Comparison of ENCODE assay signal across 7 mouse cellular contexts in genomic region chr10:79612192-79613135, GRCm38 (mm10). TPM values are rescaled to one million over a fixed set of nuclear protein-coding genes. Genes with fewer than 3 reads are reported as not detected.
A peak's percentile ranks its signal among the peaks of the same experiment; 100 is the strongest.
DNase-seq lines count a peak whose midpoint lies in the region; ATAC-seq and TF ChIP-seq lines count a peak whose summit lies in the region.

No protein-coding gene starts in this region.

- peak overlapping the region; percentile 93 for H3K4me2 ChIP-seq in lung, embryonic 15.5 days
- peak overlapping the region; percentile 27; the same call in 1 of the 2 replicates for H3K4me2 ChIP-seq in embryonic facial prominence, embryonic 15.5 days (replicated peaks)
- peak overlapping the region; percentile 92 for H3K4me2 ChIP-seq in hindbrain, postnatal 0 days (ENCODE audit: low read depth, low read length)
- peak overlapping the region; percentile 100 for H3K4me2 ChIP-seq in neural tube, embryonic 12.5 days (replicated peaks)

- no peak for TF ChIP-seq CTCF in lung, adult 2 months (IDR thresholded peaks at IDR 0.05; ENCODE audit: insufficient read depth, low read length)
- TF ChIP-seq CTCF in hindbrain, postnatal 0 days (IDR thresholded peaks at IDR 0.05; ENCODE audit: low read depth): peak; percentile 75

- peaks cover 23% of the 10 kb centered on the region for H3K4me1 ChIP-seq in lung, embryonic 15.5 days
- peaks cover 5% of the 10 kb centered on the region; the same call in 1 of the 2 replicates for H3K4me1 ChIP-seq in lung, adult 2 months (ENCODE audit: control insufficient read depth, insufficient read depth, low read length)
- H3K4me1 ChIP-seq in embryonic facial prominence, embryonic 15.5 days: peaks cover 22% of the 10 kb centered on the region
- peaks cover 17% of the 10 kb centered on the region for H3K4me1 ChIP-seq in hindbrain, postnatal 0 days (ENCODE audit: insufficient read depth, low read length)
- peaks cover 24% of the 10 kb centered on the region for H3K4me1 ChIP-seq in neural tube, embryonic 12.5 days

- no peak overlapping the region for H3K9ac ChIP-seq in lung, embryonic 15.5 days
- H3K9ac ChIP-seq in embryonic facial prominence, embryonic 15.5 days: no peak overlapping the region
- peak overlapping the region; percentile 53 for H3K9ac ChIP-seq in hindbrain, postnatal 0 days (replicated peaks; ENCODE audit: low read length)
- peak overlapping the region; percentile 9; the same call in 1 of the 2 replicates for H3K9ac ChIP-seq in neural tube, embryonic 12.5 days

- no peaks in the 10 kb centered on the region for H3K9me3 ChIP-seq in lung, embryonic 15.5 days
- H3K9me3 ChIP-seq in embryonic facial prominence, embryonic 15.5 days (replicated peaks): no peaks in the 10 kb centered on the region
- no peaks in the 10 kb centered on the region for H3K9me3 ChIP-seq in hindbrain, postnatal 0 days (ENCODE audit: low read length)
- H3K9me3 ChIP-seq in neural tube, embryonic 12.5 days: no peaks in the 10 kb centered on the region

- 8% methylated on average over 48 of the region's 51 CpGs for WGBS in lung, embryonic 15.5 days
- 13% methylated on average over 51 of the region's 51 CpGs for WGBS in lung, adult 2 months
- WGBS in embryonic facial prominence, embryonic 15.5 days: 14% methylated on average over 51 of the region's 51 CpGs
- WGBS in hindbrain, postnatal 0 days: 10% methylated on average over 51 of the region's 51 CpGs
- WGBS in neural tube, embryonic 12.5 days: 11% methylated on average over 51 of the region's 51 CpGs

- H3K36me3 ChIP-seq in lung, embryonic 15.5 days: no peaks in the 10 kb centered on the region
- H3K36me3 ChIP-seq in embryonic facial prominence, embryonic 15.5 days: no peaks in the 10 kb centered on the region
- no peaks in the 10 kb centered on the region for H3K36me3 ChIP-seq in hindbrain, postnatal 0 days (ENCODE audit: insufficient read depth, low read length)
- no peaks in the 10 kb centered on the region for H3K36me3 ChIP-seq in neural tube, embryonic 12.5 days

- peaks cover 36% of the 10 kb centered on the region for H3K27me3 ChIP-seq in lung, embryonic 15.5 days
- H3K27me3 ChIP-seq in embryonic facial prominence, embryonic 15.5 days: peaks cover 28% of the 10 kb centered on the region
- H3K27me3 ChIP-seq in hindbrain, postnatal 0 days (ENCODE audit: insufficient read depth, low read length): 0 out of 2 replicates have a peak, but pooled peaks cover 10% of the 10 kb centered on the region
- H3K27me3 ChIP-seq in neural tube, embryonic 12.5 days (replicated peaks): peaks cover 29% of the 10 kb centered on the region

- DNase-seq in lung, adult 2 months: no peak
- peak; percentile 74 for DNase-seq in hindbrain, postnatal 0 days (ENCODE audit: low spot score)
- DNase-seq in spleen, postnatal 14 days (ENCODE audit: low spot score in 2 of 2): no peak
- DNase-seq in adrenal gland, adult (ENCODE audit: inconsistent age in 2 of 2, low spot score in 1 of 2): no peak

- H3K27ac ChIP-seq in lung, embryonic 15.5 days: no peak overlapping the region
- no peak overlapping the region for H3K27ac ChIP-seq in embryonic facial prominence, embryonic 15.5 days (replicated peaks)
- no peak overlapping the region for H3K27ac ChIP-seq in hindbrain, postnatal 0 days
- no peak overlapping the region for H3K27ac ChIP-seq in neural tube, embryonic 12.5 days

- no peak for ATAC-seq in lung, embryonic 15.5 days (ENCODE audit: borderline replicate concordance, extremely low read depth, low FRiP score, low TSS enrichment)
- no peak for ATAC-seq in embryonic facial prominence, embryonic 15.5 days (ENCODE audit: insufficient number of reproducible peaks, low FRiP score, low TSS enrichment, low read depth)
- ATAC-seq in hindbrain, postnatal 0 days: peak; percentile 52
- peak; percentile 38 for ATAC-seq in neural tube, embryonic 12.5 days (ENCODE audit: low FRiP score, low read depth)

- no peak for TF ChIP-seq POLR2A in lung, adult 2 months (IDR thresholded peaks at IDR 0.05; ENCODE audit: borderline replicate concordance, extremely low read depth, low read depth, low read length)

- H3K4me3 ChIP-seq in lung, embryonic 15.5 days: 0 out of 2 replicates have a peak overlapping the region, but pooled peaks have one; percentile 4
- H3K4me3 ChIP-seq in lung, adult 2 months (replicated peaks; ENCODE audit: extremely low read depth, low read depth, low read length): no peak overlapping the region
- 0 out of 2 replicates have a peak overlapping the region, but pooled peaks have one; percentile 59 for H3K4me3 ChIP-seq in embryonic facial prominence, embryonic 15.5 days (replicated peaks)
- peak overlapping the region; percentile 53 for H3K4me3 ChIP-seq in hindbrain, postnatal 0 days (ENCODE audit: low read length)
- peak overlapping the region; percentile 5; the same call in 1 of the 2 replicates for H3K4me3 ChIP-seq in neural tube, embryonic 12.5 days

RNA-seq across cellular contexts. Expression of gene C2cd4c, which starts 1.4 kb away (rescaled TPM):
- polyA plus RNA-seq in lung, embryonic 15.5 days (2015; fragmentation: Nextera tagmentation; extraction: Ambion mirVana): not detected in 2 replicates
- not detected in 2 replicates for polyA plus RNA-seq in lung, adult 2 months (2012; rRNA removed)
- polyA plus RNA-seq in embryonic facial prominence, embryonic 15.5 days (2015; fragmentation: Nextera tagmentation; extraction: Ambion mirVana): not detected in 2 replicates
- total RNA-seq in hindbrain, postnatal 0 days (2014; rRNA removed): 31.9 and 37.6 TPM in 2 replicates
- 1.0 and 1.1 TPM in 2 replicates for polyA plus RNA-seq in hindbrain, postnatal 0 days (2015; fragmentation: Nextera tagmentation; extraction: Ambion mirVana)
- polyA plus RNA-seq in neural tube, embryonic 12.5 days (2016; fragmentation: Nextera tagmentation; extraction: Ambion mirVana): 0.09 TPM in 1 of 2 replicates, not detected in the other

RNA-seq across cellular contexts. Expression of gene Shc2, which starts 25.3 kb away (rescaled TPM):
- 6.2 and 6.7 TPM in 2 replicates for polyA plus RNA-seq in lung, embryonic 15.5 days (2015; fragmentation: Nextera tagmentation; extraction: Ambion mirVana)
- 2.4 and 2.7 TPM in 2 replicates for polyA plus RNA-seq in lung, adult 2 months (2012; rRNA removed)
- polyA plus RNA-seq in embryonic facial prominence, embryonic 15.5 days (2015; fragmentation: Nextera tagmentation; extraction: Ambion mirVana): 11.8 and 12.5 TPM in 2 replicates
- 66.2 and 67.9 TPM in 2 replicates for total RNA-seq in hindbrain, postnatal 0 days (2014; rRNA removed)
- 19.8 and 21.3 TPM in 2 replicates for polyA plus RNA-seq in hindbrain, postnatal 0 days (2015; fragmentation: Nextera tagmentation; extraction: Ambion mirVana)
- polyA plus RNA-seq in neural tube, embryonic 12.5 days (2016; fragmentation: Nextera tagmentation; extraction: Ambion mirVana): 35.5 and 43.9 TPM in 2 replicates

RNA-seq across cellular contexts. Expression of gene Theg, which starts 25.3 kb away (rescaled TPM):
- polyA plus RNA-seq in lung, embryonic 15.5 days (2015; fragmentation: Nextera tagmentation; extraction: Ambion mirVana): not detected in 2 replicates
- not detected in 2 replicates for polyA plus RNA-seq in lung, adult 2 months (2012; rRNA removed)
- not detected in 2 replicates for polyA plus RNA-seq in embryonic facial prominence, embryonic 15.5 days (2015; fragmentation: Nextera tagmentation; extraction: Ambion mirVana)
- total RNA-seq in hindbrain, postnatal 0 days (2014; rRNA removed): not detected in 2 replicates
- polyA plus RNA-seq in hindbrain, postnatal 0 days (2015; fragmentation: Nextera tagmentation; extraction: Ambion mirVana): not detected in 2 replicates
- polyA plus RNA-seq in neural tube, embryonic 12.5 days (2016; fragmentation: Nextera tagmentation; extraction: Ambion mirVana): not detected in 2 replicates

RNA-seq across cellular contexts. Expression of gene Odf3l2, which starts 33.1 kb away (rescaled TPM):
- polyA plus RNA-seq in lung, embryonic 15.5 days (2015; fragmentation: Nextera tagmentation; extraction: Ambion mirVana): not detected in 2 replicates
- polyA plus RNA-seq in lung, adult 2 months (2012; rRNA removed): not detected in 2 replicates
- not detected in 2 replicates for polyA plus RNA-seq in embryonic facial prominence, embryonic 15.5 days (2015; fragmentation: Nextera tagmentation; extraction: Ambion mirVana)
- 0.42 and 2.0 TPM in 2 replicates for total RNA-seq in hindbrain, postnatal 0 days (2014; rRNA removed)
- polyA plus RNA-seq in hindbrain, postnatal 0 days (2015; fragmentation: Nextera tagmentation; extraction: Ambion mirVana): 0.60 and 0.71 TPM in 2 replicates
- polyA plus RNA-seq in neural tube, embryonic 12.5 days (2016; fragmentation: Nextera tagmentation; extraction: Ambion mirVana): not detected in 2 replicates

RNA-seq across cellular contexts. Expression of gene Madcam1, which starts 51.9 kb away (rescaled TPM):
- polyA plus RNA-seq in lung, embryonic 15.5 days (2015; fragmentation: Nextera tagmentation; extraction: Ambion mirVana): 0.89 and 1.3 TPM in 2 replicates
- polyA plus RNA-seq in lung, adult 2 months (2012; rRNA removed): 0.13 TPM in 1 of 2 replicates, not detected in the other
- 8.4 and 9.1 TPM in 2 replicates for polyA plus RNA-seq in embryonic facial prominence, embryonic 15.5 days (2015; fragmentation: Nextera tagmentation; extraction: Ambion mirVana)
- 0.90 and 2.1 TPM in 2 replicates for total RNA-seq in hindbrain, postnatal 0 days (2014; rRNA removed)
- 0.98 and 1.4 TPM in 2 replicates for polyA plus RNA-seq in hindbrain, postnatal 0 days (2015; fragmentation: Nextera tagmentation; extraction: Ambion mirVana)
- 1.1 and 2.0 TPM in 2 replicates for polyA plus RNA-seq in neural tube, embryonic 12.5 days (2016; fragmentation: Nextera tagmentation; extraction: Ambion mirVana)

Comparison
In these comparisons a context has a peak if more than half of its experiments do, and no peak if none do; other contexts are left out.
1. ATAC-seq: peak in hindbrain, postnatal 0 days (single experiment) and neural tube, embryonic 12.5 days (single experiment); none in lung, embryonic 15.5 days (single experiment) and embryonic facial prominence, embryonic 15.5 days (single experiment).
2. H3K4me2 ChIP-seq: peak in every context shown above with its lines; median percentile 100 in neural tube, embryonic 12.5 days; 93 in lung, embryonic 15.5 days; 92 in hindbrain, postnatal 0 days; 27 in embryonic facial prominence, embryonic 15.5 days.
3. H3K9ac ChIP-seq: peak in hindbrain, postnatal 0 days (single experiment) and neural tube, embryonic 12.5 days (single experiment); none in lung, embryonic 15.5 days (single experiment) and embryonic facial prominence, embryonic 15.5 days (single experiment).